Mouse (Mus musculus): ENCODE results near the gene Lpcat2b.

- TF ChIP-seq CTCF (IDR thresholded peaks at IDR 0.05; ENCODE audit: low read depth, low read length) = no peak
- TF ChIP-seq POLR2A (IDR thresholded peaks at IDR 0.05; ENCODE audit: borderline replicate concordance, low read depth, low read length) = no peak
Observed at GRCm38 (mm10) chr5:107437464-107438281, 6.3 kb downstream of the Lpcat2b start, which contains the start of gene Btbd8.

All from bone marrow macrophage, adult 2 months (primary cell).